Mouse (Mus musculus) lung, embryonic 16.5 days (tissue): ENCODE results near the gene Tssk6. TPM values are rescaled to one million over a fixed set of nuclear protein-coding genes. Genes with fewer than 3 reads are reported as not detected.
"Not testable (repeated sequence)": the region's sequence is repeated elsewhere in the genome, so short reads cannot be mapped to it uniquely, and the experiment has no call there.

Experiments used
- ATAC-seq: fragments of 200-750 bp; cut with Nextera tagmentation; 2 replicates; pipeline ENCODE4 v1.8.0; 2017; ENCODE audit warnings: low read depth, mild to moderate bottlenecking, moderate library complexity
- H3K27ac ChIP-seq: fragments of 300-500 bp; sonication (generic); 2 replicates; pipeline ENCODE4 v1.5.1; 2014; ENCODE audit warnings: mild to moderate bottlenecking, control low read depth, low read length
- H3K27me3 ChIP-seq: fragments of 300-500 bp; sonication (generic); 2 replicates; pipeline ENCODE4 v1.6.1; 2014; ENCODE audit warnings: low read depth, low read length, mixed read lengths; ENCODE audit not compliant: control insufficient read depth, insufficient read depth
- H3K36me3 ChIP-seq: fragments of 300-500 bp; sonication (generic); 2 replicates; pipeline ENCODE4 v1.6.1; 2014; ENCODE audit warnings: low read length; ENCODE audit not compliant: control insufficient read depth, insufficient read depth
- H3K4me1 ChIP-seq: fragments of 300-500 bp; sonication (generic); replicated peaks from 2 replicates; pipeline ENCODE4 v1.6.1; 2014; ENCODE audit warnings: low read length, mixed read lengths; ENCODE audit not compliant: control insufficient read depth, insufficient read depth
- H3K4me2 ChIP-seq: fragments of 300-500 bp; sonication (generic); 2 replicates; pipeline ENCODE4 v1.6.1; 2014; ENCODE audit warnings: low read depth, low read length, control low read depth
- H3K4me3 ChIP-seq: fragments of 300-500 bp; sonication (generic); 2 replicates; pipeline ENCODE4 v1.5.1; 2014; ENCODE audit warnings: mild to moderate bottlenecking, low read length, control low read depth
- H3K9ac ChIP-seq: fragments of 300-500 bp; sonication (generic); 2 replicates; pipeline ENCODE4 v1.6.1; 2014; ENCODE audit warnings: low read length, control low read depth
- H3K9me3 ChIP-seq: fragments of 300-500 bp; sonication (generic); 2 replicates; pipeline ENCODE4 v1.6.1; 2016; ENCODE audit warnings: low read length; ENCODE audit not compliant: control insufficient read depth
- WGBS: fragments of 180-500 bp; shearing (Covaris S2); extraction: QIAGEN DNeasy Blood & Tissue Kit; methylation state at CpG from one replicate; pipeline ENCODE4 v1.1.7; 2014; 5-methylcytosine and 5-hydroxymethylcytosine counted together
- polyA plus RNA-seq: library from polyadenylated mRNA; unstranded; fragments of >200 nt; fragmentation: Nextera tagmentation; extraction: Ambion mirVana; gene quantifications from 2 replicates; pipeline ENCODE4 v1.2.1, GENCODE M21; 2015

The Tssk6 gene
- polyA plus RNA-seq, 1 experiment from 2014 or later, result 2.7 TPM

DNA sequence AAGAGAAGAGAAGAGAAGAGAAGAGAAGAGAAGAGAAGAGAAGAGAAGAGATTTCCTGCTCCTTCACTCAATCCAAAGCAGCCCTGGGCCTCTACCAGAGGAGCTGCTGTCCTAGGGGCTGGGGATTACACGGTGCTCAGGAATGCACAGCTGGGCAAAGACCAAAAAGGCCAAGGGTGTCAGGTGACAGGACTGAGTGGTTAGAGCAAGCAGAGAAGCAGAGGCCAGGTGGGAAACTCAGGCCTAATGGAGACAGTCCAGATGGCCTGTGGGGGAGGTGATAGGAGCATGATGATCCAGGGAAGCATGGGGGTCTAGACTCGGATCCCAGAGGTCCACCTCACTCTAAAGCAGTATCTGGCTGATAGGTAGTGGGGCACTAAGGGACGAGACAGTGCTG is 37.6 kb downstream of the Tssk6 start:
- H3K27me3 ChIP-seq, result no peaks in the 10 kb centered on the region
- peaks cover 42% of the 10 kb centered on the region for H3K4me1 ChIP-seq
- no peak for ATAC-seq
- H3K36me3 ChIP-seq, result peaks cover 2% of the 10 kb centered on the region; the same call in 1 of the 2 replicates
- H3K9me3 ChIP-seq, result no peaks in the 10 kb centered on the region
- 19% methylated on average over 3 of the region's 3 CpGs for WGBS
- H3K4me3 ChIP-seq, result no peak overlapping the region
- H3K4me2 ChIP-seq, result no peak overlapping the region
- no peak overlapping the region for H3K9ac ChIP-seq
- no peak overlapping the region for H3K27ac ChIP-seq

DNA sequence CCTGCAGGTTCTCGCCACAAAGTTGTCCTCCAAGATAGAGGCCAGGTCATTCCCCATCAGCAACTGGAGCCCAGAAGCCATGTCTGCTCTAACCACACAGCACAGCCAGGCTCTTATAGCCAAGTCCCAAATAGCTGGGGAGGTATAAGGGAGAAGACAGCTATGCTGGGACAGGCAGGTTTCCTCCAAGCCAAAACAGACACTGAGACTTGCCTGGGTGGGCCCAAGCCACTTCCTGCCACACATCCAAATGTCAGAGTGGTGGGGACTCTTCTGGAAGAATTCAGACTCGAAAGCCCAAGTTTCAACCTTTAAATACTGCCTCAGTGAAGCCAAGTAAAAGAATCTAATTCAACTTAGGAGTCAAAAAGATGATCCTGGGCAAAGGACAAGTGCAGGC is 38.4 kb downstream of the Tssk6 start:
- 81% methylated on average over 2 of the region's 2 CpGs for WGBS
- H3K27ac ChIP-seq, result no peak overlapping the region

DNA sequence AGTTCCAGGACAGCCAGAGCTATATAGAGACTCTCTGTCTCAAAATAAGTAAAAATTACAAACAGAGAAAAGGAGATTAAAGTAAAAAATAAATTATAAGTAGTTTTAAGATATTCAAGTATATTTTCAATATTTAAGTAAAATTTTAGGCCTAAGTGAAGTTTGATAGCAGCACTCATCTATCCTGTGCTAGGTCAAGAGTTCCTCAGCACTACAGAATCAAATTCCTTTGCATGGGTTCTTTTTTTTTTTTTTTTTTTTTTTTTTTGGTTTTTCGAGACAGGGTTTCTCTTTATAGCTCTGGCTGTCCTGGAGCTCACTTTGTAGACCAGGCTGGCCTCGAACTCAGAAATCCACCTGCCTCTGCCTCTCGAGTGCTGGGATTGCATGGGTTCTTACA is 40.5 kb downstream of the Tssk6 start:
- peaks cover 22% of the 10 kb centered on the region for H3K4me1 ChIP-seq
- H3K4me2 ChIP-seq, H3K27me3 ChIP-seq, ATAC-seq, H3K9me3 ChIP-seq, H3K4me3 ChIP-seq, H3K9ac ChIP-seq, H3K27ac ChIP-seq, H3K36me3 ChIP-seq: not testable (repeated sequence)
- 84% methylated on average over 2 of the region's 3 CpGs for WGBS

More for the DNA sequence above, 38.4 kb downstream of the Tssk6 start:
- no peak overlapping the region for H3K9ac ChIP-seq
- no peak overlapping the region for H3K4me3 ChIP-seq
- ATAC-seq, result no peak
- H3K4me2 ChIP-seq, result no peak overlapping the region
- H3K4me1 ChIP-seq, result peaks cover 42% of the 10 kb centered on the region
- no peaks in the 10 kb centered on the region for H3K36me3 ChIP-seq
- H3K27me3 ChIP-seq, result no peaks in the 10 kb centered on the region
- no peaks in the 10 kb centered on the region for H3K9me3 ChIP-seq

DNA sequence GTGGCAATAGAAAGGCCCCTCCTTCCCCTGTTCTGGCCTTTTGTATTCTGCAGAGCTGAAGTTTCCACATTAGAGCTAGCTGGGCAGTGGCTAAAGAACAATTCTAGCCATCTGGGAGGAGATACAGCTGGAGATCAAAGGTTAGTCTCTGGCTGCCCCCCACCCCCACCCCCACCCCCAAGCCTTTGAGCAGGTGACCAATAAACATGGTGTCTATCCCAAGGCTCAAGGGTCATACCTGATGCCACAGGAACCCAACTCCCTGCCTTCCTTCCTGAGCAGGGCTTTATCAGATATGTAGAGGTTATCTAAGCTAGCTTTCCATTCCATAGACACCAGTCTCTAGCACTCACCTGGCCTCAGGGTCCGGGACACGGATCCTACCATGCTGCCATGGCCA is 48.3 kb downstream of the Tssk6 start:
- no peak overlapping the region for H3K4me2 ChIP-seq
- 90% methylated on average over 2 of the region's 2 CpGs for WGBS
- H3K4me1 ChIP-seq, result no peaks in the 10 kb centered on the region; the same call in 1 of the 2 replicates
- H3K27ac ChIP-seq, result no peak overlapping the region
- no peak overlapping the region for H3K9ac ChIP-seq
- H3K9me3 ChIP-seq, result no peaks in the 10 kb centered on the region
- no peaks in the 10 kb centered on the region for H3K27me3 ChIP-seq
- 0 out of 2 replicates have a peak, but pooled peaks cover 5% of the 10 kb centered on the region for H3K36me3 ChIP-seq
- H3K4me3 ChIP-seq, result no peak overlapping the region
- ATAC-seq, result no peak

Other genes with a start within 250 kb of the Tssk6 start
- gene Zfp964, start 247.7 kb upstream of the Tssk6 start, polyA plus RNA-seq, result 1.5 and 2.3 TPM in 2 replicates
- 27.7 and 28.2 TPM in 2 replicates for gene Zfp869, start 191.5 kb upstream of the Tssk6 start, polyA plus RNA-seq
- 8.4 TPM in 2 replicates for gene Zfp963, start 152.2 kb upstream of the Tssk6 start, polyA plus RNA-seq
- 0.85 and 1.2 TPM in 2 replicates for gene Gm20422, start 127.3 kb upstream of the Tssk6 start, polyA plus RNA-seq
- 41.8 and 45.8 TPM in 2 replicates for gene Atp13a1, start 111.0 kb upstream of the Tssk6 start, polyA plus RNA-seq
- 26.7 and 27.9 TPM in 2 replicates for gene Zfp866, start 111.0 kb upstream of the Tssk6 start, polyA plus RNA-seq
- 7.1 and 7.9 TPM in 2 replicates for gene Gmip, start 93.5 kb upstream of the Tssk6 start, polyA plus RNA-seq
- gene Lpar2, start 79.8 kb upstream of the Tssk6 start, polyA plus RNA-seq, result 0.45 and 0.48 TPM in 2 replicates
- 13.4 and 17.1 TPM in 2 replicates for gene Pbx4, start 69.7 kb upstream of the Tssk6 start, polyA plus RNA-seq
- gene Cilp2, start 14.5 kb upstream of the Tssk6 start, polyA plus RNA-seq, result 0.26 and 0.30 TPM in 2 replicates
- gene Ndufa13, start 374 bp downstream of the Tssk6 start, polyA plus RNA-seq, result 176 and 179 TPM in 2 replicates
- gene Yjefn3, start 528 bp downstream of the Tssk6 start, polyA plus RNA-seq, result 4.0 and 4.1 TPM in 2 replicates
- 41.6 and 42.1 TPM in 2 replicates for gene Gatad2a, start 94.2 kb downstream of the Tssk6 start, polyA plus RNA-seq
- 54.0 and 55.1 TPM in 2 replicates for gene Mau2, start 140.6 kb downstream of the Tssk6 start, polyA plus RNA-seq
- gene Sugp1, start 140.6 kb downstream of the Tssk6 start, polyA plus RNA-seq, result 43.1 and 44.1 TPM in 2 replicates
- 0.94 and 1.2 TPM in 2 replicates for gene Tm6sf2, start 170.7 kb downstream of the Tssk6 start, polyA plus RNA-seq
- gene Hapln4, start 181.3 kb downstream of the Tssk6 start, polyA plus RNA-seq, result 0.06 TPM in 1 of 2 replicates, not detected in the other
- gene Ncan, start 218.7 kb downstream of the Tssk6 start, polyA plus RNA-seq, result 0.21 and 0.59 TPM in 2 replicates
- 29.6 and 31.1 TPM in 2 replicates for gene Nr2c2ap, start 229.1 kb downstream of the Tssk6 start, polyA plus RNA-seq
- 21.1 and 21.2 TPM in 2 replicates for gene Rfxank, start 237.0 kb downstream of the Tssk6 start, polyA plus RNA-seq
- 53.0 and 56.6 TPM in 2 replicates for gene Borcs8, start 237.3 kb downstream of the Tssk6 start, polyA plus RNA-seq
- gene Mef2b, start 237.5 kb downstream of the Tssk6 start, polyA plus RNA-seq, result 0.29 and 0.38 TPM in 2 replicates